8 mouse cellular contexts compared by ENCODE assay signal in the genomic region with DNA sequence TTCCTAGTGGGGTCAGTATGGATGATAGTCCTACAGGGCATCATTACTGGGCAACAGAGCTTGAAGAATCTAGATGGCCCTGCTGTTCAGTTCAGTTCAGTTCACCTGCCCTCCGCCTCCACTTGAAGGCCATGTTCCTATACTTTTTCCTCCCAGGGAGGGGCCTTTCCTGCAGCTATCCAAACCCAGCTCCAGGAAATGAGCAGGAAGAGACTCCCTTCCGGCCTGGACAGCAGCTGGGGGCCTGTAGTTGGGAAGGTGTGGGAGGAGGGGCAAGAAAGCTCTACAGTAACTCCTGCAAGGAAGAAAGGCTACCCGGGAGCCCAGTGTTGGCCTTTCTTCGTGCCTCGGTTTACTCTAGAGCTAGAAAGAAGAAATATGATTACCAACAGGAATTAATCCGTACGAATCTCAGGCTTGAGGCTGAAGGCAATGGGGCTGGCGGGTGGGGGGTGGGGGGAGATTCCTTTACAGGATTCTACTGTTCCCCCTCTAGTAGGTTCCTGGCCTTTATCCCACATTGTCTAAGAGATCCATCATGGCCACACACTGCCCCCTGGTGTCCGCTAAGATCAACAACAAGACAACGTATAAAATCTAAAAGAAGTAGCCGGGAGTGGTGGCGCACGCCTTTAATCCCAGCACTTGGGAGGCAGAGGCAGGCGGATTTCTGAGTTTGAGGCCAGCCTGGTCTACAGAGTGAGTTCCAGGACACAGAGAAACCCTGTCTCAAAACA. TPM values are rescaled to one million over a fixed set of nuclear protein-coding genes. Genes with fewer than 3 reads are reported as not detected.
DNase-seq lines count a peak whose midpoint lies in the region; ATAC-seq and TF ChIP-seq lines count a peak whose summit lies in the region.

No protein-coding gene starts in this region.

- H3K4me3 ChIP-seq in C2C12 (ENCODE audit: insufficient read depth, poor library complexity, severe bottlenecking) (no peak overlapping the region), MEL (ENCODE audit: control insufficient read depth in 1 of 2, insufficient read depth in 1 of 2, low read depth in 2 of 2, low read length in 2 of 2) (no peak overlapping the region)
- H3K4me3 ChIP-seq in heart, embryonic 13.5 days, result peak overlapping the region; percentile 79
- H3K4me3 ChIP-seq in kidney, postnatal 0 days (replicated peaks; ENCODE audit: low read depth, low read length), result 0 out of 2 replicates have a peak overlapping the region, but pooled peaks have one; percentile 58
- no peak overlapping the region for H3K4me3 ChIP-seq in liver, postnatal 0 days (ENCODE audit: low read depth, low read length)

- H3K9me3 ChIP-seq in MEL (replicated peaks; ENCODE audit: insufficient read depth, low read length), result no peaks in the 10 kb centered on the region
- H3K9me3 ChIP-seq in heart, embryonic 13.5 days, result no peaks in the 10 kb centered on the region
- no peaks in the 10 kb centered on the region for H3K9me3 ChIP-seq in kidney, postnatal 0 days (replicated peaks; ENCODE audit: low read length)
- H3K9me3 ChIP-seq in liver, postnatal 0 days (ENCODE audit: low read length), result no peaks in the 10 kb centered on the region

- H3K4me2 ChIP-seq in heart, embryonic 13.5 days, result peak overlapping the region; percentile 92
- peak overlapping the region; percentile 74 for H3K4me2 ChIP-seq in kidney, postnatal 0 days (ENCODE audit: low read length)
- H3K4me2 ChIP-seq in liver, postnatal 0 days (ENCODE audit: low read depth, low read length), result no peak overlapping the region; the same call in 1 of the 2 replicates

- peaks cover 0 to 6% of the 10 kb centered on the region in 2 experiments; a peak in 2 of 4 replicates for H3K4me1 ChIP-seq in MEL (ENCODE audit: control insufficient read depth in 1 of 2, insufficient read depth in 2 of 2, low read length in 2 of 2)
- H3K4me1 ChIP-seq in heart, embryonic 13.5 days, result peaks cover 36% of the 10 kb centered on the region
- peaks cover 16% of the 10 kb centered on the region; the same call in 1 of the 2 replicates for H3K4me1 ChIP-seq in kidney, postnatal 0 days (replicated peaks; ENCODE audit: insufficient read depth, low read length)
- peaks cover 22% of the 10 kb centered on the region for H3K4me1 ChIP-seq in liver, postnatal 0 days (ENCODE audit: insufficient read depth)

- TF ChIP-seq EP300 in MEL (IDR thresholded peaks at IDR 0.05; ENCODE audit: low read depth in 1 of 2, low read length in 2 of 2), result no peak
- TF ChIP-seq EP300 in liver, postnatal 0 days (IDR thresholded peaks at IDR 0.05; ENCODE audit: low read depth), result peak; percentile 18; the same call in 1 of the 2 replicates

- peak; percentile 79 for TF ChIP-seq RAD21 in MEL (IDR thresholded peaks at IDR 0.05; ENCODE audit: low read depth, low read length)

- peaks cover 22% of the 10 kb centered on the region for H3K27me3 ChIP-seq in C2C12 (ENCODE audit: control insufficient read depth, insufficient read depth, insufficient read length)
- H3K27me3 ChIP-seq in MEL (ENCODE audit: control insufficient read depth in 1 of 2, insufficient read depth in 2 of 2, low read length in 2 of 2), result peaks cover 0 to 1% of the 10 kb centered on the region in 2 experiments; a peak in 1 of 4 replicates
- H3K27me3 ChIP-seq in heart, embryonic 13.5 days (replicated peaks), result peaks cover 54% of the 10 kb centered on the region
- no peaks in the 10 kb centered on the region for H3K27me3 ChIP-seq in kidney, postnatal 0 days (ENCODE audit: insufficient read depth, low read length)
- H3K27me3 ChIP-seq in liver, postnatal 0 days (ENCODE audit: insufficient read depth, low read length), result peaks cover 34% of the 10 kb centered on the region

- H3K36me3 ChIP-seq in C2C12 (ENCODE audit: control insufficient read depth, insufficient read depth), result no peaks in the 10 kb centered on the region
- H3K36me3 ChIP-seq in MEL (ENCODE audit: control insufficient read depth in 1 of 2, insufficient read depth in 2 of 2, low read length in 2 of 2), result peaks cover 0 to 4% of the 10 kb centered on the region in 2 experiments; a peak in 1 of 4 replicates
- H3K36me3 ChIP-seq in heart, embryonic 13.5 days, result no peaks in the 10 kb centered on the region
- no peaks in the 10 kb centered on the region for H3K36me3 ChIP-seq in kidney, postnatal 0 days (ENCODE audit: insufficient read depth, low read length)
- H3K36me3 ChIP-seq in liver, postnatal 0 days (replicated peaks; ENCODE audit: insufficient read depth, low read length), result no peaks in the 10 kb centered on the region

- DNase-seq in MEL (ENCODE audit: low read depth, low spot score), result peak; percentile 88
- DNase-seq in kidney, postnatal 0 days (ENCODE audit: low spot score), result peak; percentile 95
- DNase-seq in liver, postnatal 0 days, result peak; percentile 77
- peak; percentile 58 to 67 for DNase-seq in right cerebral cortex, postnatal 10 days (ENCODE audit: low spot score in 2 of 2)
- DNase-seq in urinary bladder, adult 2 months (ENCODE audit: low spot score), result no peak

- H3K79me2 ChIP-seq in C2C12 (ENCODE audit: control insufficient read depth, insufficient read depth) (no peaks in the 10 kb centered on the region), MEL (ENCODE audit: control insufficient read depth, insufficient read depth, low read length, poor library complexity) (no peaks in the 10 kb centered on the region)

- peak; percentile 59 for ATAC-seq in common myeloid progenitor, adult 5-6 weeks (replicated peaks; ENCODE audit: low read depth, poor library complexity, severe bottlenecking)
- ATAC-seq in heart, embryonic 13.5 days (ENCODE audit: extremely low read depth, insufficient number of reproducible peaks, low FRiP score, low TSS enrichment), result no peak
- 0 out of 2 replicates have a peak, but pooled peaks have one; percentile 3 for ATAC-seq in kidney, postnatal 0 days (replicated peaks; ENCODE audit: low FRiP score, low read depth)
- peak; percentile 33 for ATAC-seq in liver, postnatal 0 days

- TF ChIP-seq POLR2A in MEL (IDR thresholded peaks at IDR 0.05; ENCODE audit: control insufficient read depth in 1 of 2, insufficient read depth in 1 of 2, low read depth in 1 of 2, low read length in 2 of 2, poor library complexity in 1 of 2), result no peak

- no peak overlapping the region for H3K27ac ChIP-seq in MEL (ENCODE audit: control insufficient read depth, low read depth, low read length)
- H3K27ac ChIP-seq in heart, embryonic 13.5 days (replicated peaks), result peak overlapping the region; percentile 94
- peak overlapping the region; percentile 87 for H3K27ac ChIP-seq in kidney, postnatal 0 days
- peak overlapping the region; percentile 9; the same call in 1 of the 2 replicates for H3K27ac ChIP-seq in liver, postnatal 0 days (ENCODE audit: low read depth)

- H3K9ac ChIP-seq in MEL (ENCODE audit: control insufficient read depth, low read depth, low read length, poor library complexity, severe bottlenecking), result no peak overlapping the region
- peak overlapping the region; percentile 91 for H3K9ac ChIP-seq in heart, embryonic 13.5 days
- no peak overlapping the region for H3K9ac ChIP-seq in kidney, postnatal 0 days (ENCODE audit: low read depth, low read length)
- no peak overlapping the region for H3K9ac ChIP-seq in liver, postnatal 0 days (replicated peaks)

- no peaks in the 10 kb centered on the region for H3K79me3 ChIP-seq in C2C12 (ENCODE audit: low read depth)

- no peak overlapping the region for H3ac ChIP-seq in C2C12 (ENCODE audit: control insufficient read depth, insufficient read length, low read depth)

- 23% methylated on average over 14 of the region's 14 CpGs for WGBS in heart, embryonic 13.5 days
- WGBS in kidney, postnatal 0 days, result 18% methylated on average over 14 of the region's 14 CpGs
- WGBS in liver, postnatal 0 days (ENCODE audit: insufficient replicate concordance), result 32% methylated on average over 14 of the region's 14 CpGs

- TF ChIP-seq CTCF in C2C12 (IDR thresholded peaks at IDR 0.05; ENCODE audit: control insufficient read depth, insufficient read depth, insufficient read length) (peak; percentile 14), MEL (IDR thresholded peaks at IDR 0.05 in 2 of 3, conservative IDR thresholded peaks at IDR 0.05 in 1 of 3; ENCODE audit: control insufficient read depth in 1 of 3, insufficient read depth in 1 of 3, low read depth in 2 of 3, low read length in 3 of 3, poor library complexity in 1 of 3, severe bottlenecking in 1 of 3) (peak; percentile 39 to 82 (median 80); a peak in 5 of 6 replicates)
- TF ChIP-seq CTCF in kidney, postnatal 0 days (IDR thresholded peaks at IDR 0.05; ENCODE audit: low read depth), result peak; percentile 79
- peak; percentile 83 for TF ChIP-seq CTCF in liver, postnatal 0 days (IDR thresholded peaks at IDR 0.05; ENCODE audit: low read depth)

RNA-seq across cellular contexts. Expression of gene Ramp2, which starts 2.6 kb away (rescaled TPM):
- polyA plus RNA-seq in C2C12 (2012; fragmentation: generic; extraction: Trizol), result 0.66 TPM
- total RNA-seq in MEL (2012; rRNA removed), result 0.12 TPM in 1 of 2 replicates, not detected in the other
- polyA plus RNA-seq in MEL (2012; ENCODE audit: insufficient read depth in 1 of 2, insufficient read length in 2 of 2, low read depth in 1 of 2, low replicate concordance in 2 of 2, missing spikeins in 1 of 2), result not detected
- total RNA-seq in common myeloid progenitor, adult 5-6 weeks (2017), result 0.58 TPM in 1 of 2 replicates, not detected in the other
- 210 and 234 TPM in 2 replicates for polyA plus RNA-seq in heart, embryonic 13.5 days (2015; fragmentation: Nextera tagmentation; extraction: Ambion mirVana)
- polyA plus RNA-seq in kidney, postnatal 0 days (2015; fragmentation: Nextera tagmentation; extraction: Ambion mirVana), result 242 and 247 TPM in 2 replicates
- 34.8 and 38.4 TPM in 2 replicates for polyA plus RNA-seq in liver, postnatal 0 days (2015; fragmentation: Nextera tagmentation; extraction: Ambion mirVana)
- 79.5 and 82.0 TPM in 2 replicates for polyA plus RNA-seq in urinary bladder, adult 2 months (2012; rRNA removed)

RNA-seq across cellular contexts. Expression of gene Vps25, which starts 5.1 kb away (rescaled TPM):
- polyA plus RNA-seq in C2C12 (2012; fragmentation: generic; extraction: Trizol) (116 TPM), MEL (2012; ENCODE audit: insufficient read depth in 1 of 2, insufficient read length in 2 of 2, low read depth in 1 of 2, low replicate concordance in 2 of 2, missing spikeins in 1 of 2) (100 to 1,000 TPM in 1 of 2 experiments, not detected in 1; 107 TPM)
- 68.4 and 75.5 TPM in 2 replicates for total RNA-seq in MEL (2012; rRNA removed)
- 51.5 and 61.9 TPM in 2 replicates for total RNA-seq in common myeloid progenitor, adult 5-6 weeks (2017)
- polyA plus RNA-seq in heart, embryonic 13.5 days (2015; fragmentation: Nextera tagmentation; extraction: Ambion mirVana), result 98.8 and 111 TPM in 2 replicates
- polyA plus RNA-seq in kidney, postnatal 0 days (2015; fragmentation: Nextera tagmentation; extraction: Ambion mirVana), result 179 and 180 TPM in 2 replicates
- 75.9 and 81.1 TPM in 2 replicates for polyA plus RNA-seq in liver, postnatal 0 days (2015; fragmentation: Nextera tagmentation; extraction: Ambion mirVana)
- 73.3 and 91.1 TPM in 2 replicates for polyA plus RNA-seq in urinary bladder, adult 2 months (2012; rRNA removed)

RNA-seq across cellular contexts. Expression of gene Wnk4, which starts 11.9 kb away (rescaled TPM):
- polyA plus RNA-seq in C2C12 (2012; fragmentation: generic; extraction: Trizol) (0.49 TPM), MEL (2012; ENCODE audit: insufficient read depth in 1 of 2, insufficient read length in 2 of 2, low read depth in 1 of 2, low replicate concordance in 2 of 2, missing spikeins in 1 of 2) (1 to 10 TPM in 1 of 2 experiments, not detected in 1; 3.4 TPM)
- total RNA-seq in MEL (2012; rRNA removed), result 0.72 and 0.92 TPM in 2 replicates
- total RNA-seq in common myeloid progenitor, adult 5-6 weeks (2017), result not detected in 2 replicates
- 7.6 and 8.0 TPM in 2 replicates for polyA plus RNA-seq in heart, embryonic 13.5 days (2015; fragmentation: Nextera tagmentation; extraction: Ambion mirVana)
- polyA plus RNA-seq in kidney, postnatal 0 days (2015; fragmentation: Nextera tagmentation; extraction: Ambion mirVana), result 47.0 and 48.8 TPM in 2 replicates
- 1.6 and 2.2 TPM in 2 replicates for polyA plus RNA-seq in liver, postnatal 0 days (2015; fragmentation: Nextera tagmentation; extraction: Ambion mirVana)
- polyA plus RNA-seq in urinary bladder, adult 2 months (2012; rRNA removed), result 7.4 and 10.6 TPM in 2 replicates

RNA-seq across cellular contexts. Expression of gene Ezh1, which starts 22.2 kb away (rescaled TPM):
- polyA plus RNA-seq in C2C12 (2012; fragmentation: generic; extraction: Trizol), result 4.5 TPM
- 5.0 and 6.3 TPM in 2 replicates for total RNA-seq in MEL (2012; rRNA removed)
- polyA plus RNA-seq in MEL (2012; ENCODE audit: insufficient read depth in 1 of 2, insufficient read length in 2 of 2, low read depth in 1 of 2, low replicate concordance in 2 of 2, missing spikeins in 1 of 2), result 1 to 10 TPM in 1 of 2 experiments, not detected in 1; 8.4 TPM
- 15.3 and 22.8 TPM in 2 replicates for total RNA-seq in common myeloid progenitor, adult 5-6 weeks (2017)
- polyA plus RNA-seq in heart, embryonic 13.5 days (2015; fragmentation: Nextera tagmentation; extraction: Ambion mirVana), result 11.6 and 11.7 TPM in 2 replicates
- 18.6 and 20.3 TPM in 2 replicates for polyA plus RNA-seq in kidney, postnatal 0 days (2015; fragmentation: Nextera tagmentation; extraction: Ambion mirVana)
- polyA plus RNA-seq in liver, postnatal 0 days (2015; fragmentation: Nextera tagmentation; extraction: Ambion mirVana), result 4.2 and 5.0 TPM in 2 replicates
- 45.0 and 45.7 TPM in 2 replicates for polyA plus RNA-seq in urinary bladder, adult 2 months (2012; rRNA removed)

RNA-seq across cellular contexts. Expression of gene Cntd1, which starts 30.4 kb away (rescaled TPM):
- polyA plus RNA-seq in C2C12 (2012; fragmentation: generic; extraction: Trizol), result 0.05 TPM
- 2.4 TPM in 2 replicates for total RNA-seq in MEL (2012; rRNA removed)
- polyA plus RNA-seq in MEL (2012; ENCODE audit: insufficient read depth in 1 of 2, insufficient read length in 2 of 2, low read depth in 1 of 2, low replicate concordance in 2 of 2, missing spikeins in 1 of 2), result under 1 TPM in 1 of 2 experiments, not detected in 1; 0.84 TPM
- total RNA-seq in common myeloid progenitor, adult 5-6 weeks (2017), result 1.5 and 5.4 TPM in 2 replicates
- polyA plus RNA-seq in heart, embryonic 13.5 days (2015; fragmentation: Nextera tagmentation; extraction: Ambion mirVana), result 0.48 and 0.65 TPM in 2 replicates
- 1.5 and 2.0 TPM in 2 replicates for polyA plus RNA-seq in kidney, postnatal 0 days (2015; fragmentation: Nextera tagmentation; extraction: Ambion mirVana)
- polyA plus RNA-seq in liver, postnatal 0 days (2015; fragmentation: Nextera tagmentation; extraction: Ambion mirVana), result 0.19 and 0.29 TPM in 2 replicates
- 1.4 and 1.5 TPM in 2 replicates for polyA plus RNA-seq in urinary bladder, adult 2 months (2012; rRNA removed)

Comparison
In these comparisons a context has a peak if more than half of its experiments do, and no peak if none do; other contexts are left out.
1. H3K4me3 ChIP-seq: peak in heart, embryonic 13.5 days (single experiment) and kidney, postnatal 0 days (single experiment); none in C2C12 (single experiment), MEL (0 of 2) and liver, postnatal 0 days (single experiment).
2. CTCF ChIP-seq: peak in every context shown above with its lines; median percentile 83 in liver, postnatal 0 days; 80 in MEL; 79 in kidney, postnatal 0 days; 14 in C2C12.
3. RNA of gene Ramp2, which starts 2.6 kb away (polyA plus RNA-seq): 242 to 247 TPM in kidney, postnatal 0 days, 210 to 234 TPM in heart, embryonic 13.5 days, 79.5 to 82.0 TPM in urinary bladder, adult 2 months and 34.8 to 38.4 TPM in liver, postnatal 0 days; 0.66 TPM in C2C12 (single experiment) and not detected in MEL; every median in the first group is over 10 times any median in the second.